Mouse (Mus musculus): Measurements from ENCODE around the gene Nufip2. TPM values are rescaled to one million over a fixed set of nuclear protein-coding genes. Genes with fewer than 3 reads are reported as not detected.

Gene Nufip2
- polyA plus RNA-seq, 2 experiments: 1.9 to 7.6 TPM

GRCm38 (mm10) chr11:77672746-77673145, 13.2 kb upstream of the Nufip2 start:
- Histone ChIP-seq H3K9ac (replicated peaks) (no peak overlapping the region), H3K4me3 (ENCODE audit: insufficient read depth in 1 of 2, low read depth in 2 of 2, low read length in 2 of 2) (no peak overlapping the region), H3K27me3 (ENCODE audit: control insufficient read depth, insufficient read depth, low read length) (no peaks in the 10 kb centered on the region), H3K4me1 (replicated peaks; ENCODE audit: control insufficient read depth in 2 of 2, insufficient read depth in 2 of 2, low read length in 1 of 2) (no peaks in the 10 kb centered on the region), H3K9me3 (ENCODE audit: control insufficient read depth, low read length) (no peaks in the 10 kb centered on the region; the same call in 1 of the 2 replicates), H3K27ac (no peak overlapping the region), H3K4me2 (ENCODE audit: low read depth) (no peak overlapping the region), H3K36me3 (replicated peaks; ENCODE audit: control insufficient read depth, insufficient read depth, low read depth) (no peaks in the 10 kb centered on the region)
- DNase-seq (ENCODE audit: low read depth in 3 of 3, low spot score in 3 of 3) (no peak), ATAC-seq (ENCODE audit: insufficient read depth) (no peak)
- WGBS (ENCODE audit: insufficient replicate concordance): 85% methylated on average over 2 of the region's 2 CpGs
- TF ChIP-seq EP300 (IDR thresholded peaks at IDR 0.05; ENCODE audit: low read depth) (no peak), CTCF (IDR thresholded peaks at IDR 0.05; ENCODE audit: low read depth) (no peak)

GRCm38 (mm10) chr11:77673428-77673991, 12.4 kb upstream of the Nufip2 start:
- DNase-seq (ENCODE audit: low read depth in 3 of 3, low spot score in 3 of 3): peak in 2 of 3 experiments; percentile 10 to 12
- Histone ChIP-seq H3K27ac (no peak overlapping the region), H3K27me3 (ENCODE audit: control insufficient read depth, insufficient read depth, low read length) (no peaks in the 10 kb centered on the region), H3K4me1 (replicated peaks; ENCODE audit: control insufficient read depth in 2 of 2, insufficient read depth in 2 of 2, low read length in 1 of 2) (no peaks in the 10 kb centered on the region), H3K36me3 (replicated peaks; ENCODE audit: control insufficient read depth, insufficient read depth, low read depth) (no peaks in the 10 kb centered on the region), H3K4me3 (ENCODE audit: insufficient read depth in 1 of 2, low read depth in 2 of 2, low read length in 2 of 2) (no peak overlapping the region), H3K9me3 (ENCODE audit: control insufficient read depth, low read length) (no peaks in the 10 kb centered on the region; the same call in 1 of the 2 replicates), H3K4me2 (ENCODE audit: low read depth) (no peak overlapping the region), H3K9ac (replicated peaks) (no peak overlapping the region)
- 57% methylated on average over 4 of the region's 4 CpGs for WGBS (ENCODE audit: insufficient replicate concordance)
- no peak for TF ChIP-seq EP300 (IDR thresholded peaks at IDR 0.05; ENCODE audit: low read depth)
- TF ChIP-seq CTCF (IDR thresholded peaks at IDR 0.05; ENCODE audit: low read depth): peak; percentile 72
- ATAC-seq (ENCODE audit: insufficient read depth): no peak

- Histone ChIP-seq H3K27ac (no peak overlapping the region), H3K27me3 (ENCODE audit: control insufficient read depth, insufficient read depth, low read length) (no peaks in the 10 kb centered on the region), H3K4me2 (ENCODE audit: low read depth) (no peak overlapping the region), H3K4me3 (ENCODE audit: insufficient read depth in 1 of 2, low read depth in 2 of 2, low read length in 2 of 2) (no peak overlapping the region), H3K9me3 (ENCODE audit: control insufficient read depth, low read length) (no peaks in the 10 kb centered on the region), H3K36me3 (replicated peaks; ENCODE audit: control insufficient read depth, insufficient read depth, low read depth) (no peaks in the 10 kb centered on the region), H3K9ac (replicated peaks) (no peak overlapping the region), H3K4me1 (replicated peaks; ENCODE audit: control insufficient read depth in 2 of 2, insufficient read depth in 2 of 2, low read length in 1 of 2) (peaks cover 0 to 2% of the 10 kb centered on the region in 2 experiments; a peak in 3 of 4 replicates)
- WGBS (ENCODE audit: insufficient replicate concordance): 30% methylated on average over 2 of the region's 2 CpGs
- TF ChIP-seq EP300 (IDR thresholded peaks at IDR 0.05; ENCODE audit: low read depth) (no peak), CTCF (IDR thresholded peaks at IDR 0.05; ENCODE audit: low read depth) (no peak)
- DNase-seq (ENCODE audit: low read depth in 3 of 3, low spot score in 3 of 3): no peak
- ATAC-seq (ENCODE audit: insufficient read depth): no peak
Measured at GRCm38 (mm10) chr11:77680018-77680417, 5.9 kb upstream of the Nufip2 start.

GRCm38 (mm10) chr11:77684896-77685295, 1.1 kb upstream of the Nufip2 start:
- Histone ChIP-seq H3K4me3 (ENCODE audit: insufficient read depth in 1 of 2, low read depth in 2 of 2, low read length in 2 of 2) (no peak overlapping the region), H3K9ac (replicated peaks) (no peak overlapping the region), H3K4me1 (replicated peaks; ENCODE audit: control insufficient read depth in 2 of 2, insufficient read depth in 2 of 2, low read length in 1 of 2) (peaks cover 2% of the 10 kb centered on the region in 2 experiments; a peak in 3 of 4 replicates), H3K27ac (no peak overlapping the region), H3K36me3 (replicated peaks; ENCODE audit: control insufficient read depth, insufficient read depth, low read depth) (no peaks in the 10 kb centered on the region), H3K9me3 (ENCODE audit: control insufficient read depth, low read length) (no peaks in the 10 kb centered on the region), H3K27me3 (ENCODE audit: control insufficient read depth, insufficient read depth, low read length) (no peaks in the 10 kb centered on the region), H3K4me2 (ENCODE audit: low read depth) (peak overlapping the region; percentile 76)
- no peak for TF ChIP-seq CTCF (IDR thresholded peaks at IDR 0.05; ENCODE audit: low read depth)
- TF ChIP-seq EP300 (IDR thresholded peaks at IDR 0.05; ENCODE audit: low read depth): no peak
- DNase-seq (ENCODE audit: low read depth in 3 of 3, low spot score in 3 of 3) (no peak), ATAC-seq (ENCODE audit: insufficient read depth) (no peak)
- 40% methylated on average over 2 of the region's 2 CpGs for WGBS (ENCODE audit: insufficient replicate concordance)

- Histone ChIP-seq H3K4me3 (ENCODE audit: insufficient read depth in 1 of 2, low read depth in 2 of 2, low read length in 2 of 2) (peak overlapping the region; percentile 82 to 96), H3K4me2 (ENCODE audit: low read depth) (peak overlapping the region; percentile 76), H3K27me3 (ENCODE audit: control insufficient read depth, insufficient read depth, low read length) (no peaks in the 10 kb centered on the region), H3K36me3 (replicated peaks; ENCODE audit: control insufficient read depth, insufficient read depth, low read depth) (peaks cover 5% of the 10 kb centered on the region), H3K4me1 (replicated peaks; ENCODE audit: control insufficient read depth in 2 of 2, insufficient read depth in 2 of 2, low read length in 1 of 2) (peaks cover 2% of the 10 kb centered on the region in 2 experiments; a peak in 3 of 4 replicates), H3K9ac (replicated peaks) (peak overlapping the region; percentile 98), H3K27ac (peak overlapping the region; percentile 66), H3K9me3 (ENCODE audit: control insufficient read depth, low read length) (no peaks in the 10 kb centered on the region)
- TF ChIP-seq EP300 (IDR thresholded peaks at IDR 0.05; ENCODE audit: low read depth) (no peak), CTCF (IDR thresholded peaks at IDR 0.05; ENCODE audit: low read depth) (no peak)
- ATAC-seq (ENCODE audit: insufficient read depth): peak; percentile 40
- DNase-seq (ENCODE audit: low read depth in 3 of 3, low spot score in 3 of 3): peak in 2 of 3 experiments; percentile 27 to 28
- 0% methylated on average over 27 of the region's 30 CpGs for WGBS (ENCODE audit: insufficient replicate concordance)
Measured at GRCm38 (mm10) chr11:77686346-77686840, 438 bp downstream of the Nufip2 start.

All from liver, embryonic 14.5 days (tissue).